8 mouse cellular contexts compared by ENCODE assay signal in the genomic region with DNA sequence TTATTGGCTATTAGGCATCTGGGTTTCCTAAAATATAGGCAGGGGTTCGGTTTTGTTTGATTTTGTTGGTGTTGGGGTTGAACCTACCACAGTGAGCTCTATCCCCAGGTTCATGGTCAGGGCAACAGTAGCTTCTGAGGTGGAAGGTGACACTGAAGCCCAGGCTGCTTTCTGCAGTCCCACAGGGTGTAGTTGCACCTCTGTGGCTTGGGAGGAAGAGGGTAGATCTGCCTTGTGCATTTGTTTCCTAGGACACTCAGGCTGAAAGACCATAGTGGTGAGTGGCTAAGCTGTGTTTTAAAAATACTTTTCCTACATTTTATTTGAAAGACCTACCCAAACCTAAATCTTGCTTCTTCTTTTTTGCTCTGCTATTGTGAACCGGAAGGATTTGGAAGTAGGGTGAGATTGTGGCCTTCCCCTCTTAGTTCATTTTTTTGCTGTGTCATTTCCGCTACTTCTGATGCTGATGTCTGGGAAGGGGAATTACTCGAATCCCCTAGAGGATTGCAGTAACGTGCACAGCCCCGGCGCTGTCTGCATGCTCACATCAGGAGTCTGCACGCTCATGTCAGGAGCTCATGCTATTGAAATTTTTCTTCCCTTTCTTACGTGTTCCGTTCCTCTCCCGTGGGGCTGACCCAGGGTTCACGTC.
DNase-seq lines count a peak whose midpoint lies in the region; ATAC-seq and TF ChIP-seq lines count a peak whose summit lies in the region.

No protein-coding gene starts in this region.

- TF ChIP-seq EP300 in liver, postnatal 0 days (IDR thresholded peaks at IDR 0.05; ENCODE audit: low read depth) = no peak

- peak overlapping the region; percentile 30; the same call in 1 of the 2 replicates for H3K4me2 ChIP-seq in forebrain, embryonic 14.5 days (ENCODE audit: low read length)
- H3K4me2 ChIP-seq in hindbrain, embryonic 11.5 days (replicated peaks; ENCODE audit: low read depth, low read length) = peak overlapping the region; percentile 9; the same call in 1 of the 2 replicates
- H3K4me2 ChIP-seq in liver, postnatal 0 days (ENCODE audit: low read depth, low read length) = no peak overlapping the region

- peak; percentile 26 for DNase-seq in right cerebral cortex, postnatal 4 days
- no peak for DNase-seq in right cerebral cortex, postnatal 14 days
- peak; percentile 72 for DNase-seq in forebrain, embryonic 14.5 days (ENCODE audit: low spot score)
- DNase-seq in hindbrain, embryonic 11.5 days (ENCODE audit: low spot score) = no peak
- DNase-seq in liver, postnatal 0 days = no peak
- DNase-seq in splenic B cell, adult 2 months (ENCODE audit: low read depth, low spot score) = peak; percentile 1
- DNase-seq in adrenal gland, postnatal 25 days = no peak
- no peak for DNase-seq in adrenal gland, postnatal 14 days

- no peak overlapping the region for H3K4me3 ChIP-seq in forebrain, embryonic 14.5 days (ENCODE audit: low read depth, low read length)
- H3K4me3 ChIP-seq in hindbrain, embryonic 11.5 days (ENCODE audit: low read depth, low read length) = no peak overlapping the region
- H3K4me3 ChIP-seq in liver, postnatal 0 days (ENCODE audit: low read depth, low read length) = no peak overlapping the region

- peaks cover 22% of the 10 kb centered on the region for H3K4me1 ChIP-seq in forebrain, embryonic 14.5 days (ENCODE audit: control insufficient read depth, insufficient read depth, low read length)
- 0 out of 2 replicates have a peak, but pooled peaks cover 3% of the 10 kb centered on the region for H3K4me1 ChIP-seq in hindbrain, embryonic 11.5 days (replicated peaks; ENCODE audit: control insufficient read depth, insufficient read depth, low read length)
- no peaks in the 10 kb centered on the region for H3K4me1 ChIP-seq in liver, postnatal 0 days (ENCODE audit: insufficient read depth)

- no peaks in the 10 kb centered on the region for H3K36me3 ChIP-seq in forebrain, embryonic 14.5 days (ENCODE audit: control insufficient read depth, insufficient read depth, low read length)
- no peaks in the 10 kb centered on the region for H3K36me3 ChIP-seq in hindbrain, embryonic 11.5 days (ENCODE audit: control insufficient read depth, insufficient read depth, low read length)
- H3K36me3 ChIP-seq in liver, postnatal 0 days (replicated peaks; ENCODE audit: insufficient read depth, low read length) = no peaks in the 10 kb centered on the region
- H3K36me3 ChIP-seq in splenic B cell, adult 2 months (ENCODE audit: control insufficient read depth, insufficient read depth, low read length, poor library complexity, severe bottlenecking) = no peaks in the 10 kb centered on the region

- 31% methylated on average over 12 of the region's 12 CpGs for whole genome bisulfite sequencing in forebrain, embryonic 14.5 days
- WGBS in hindbrain, embryonic 11.5 days = 33% methylated on average over 12 of the region's 12 CpGs
- WGBS in liver, postnatal 0 days (ENCODE audit: insufficient replicate concordance) = 15% methylated on average over 12 of the region's 12 CpGs

- no peak for TF ChIP-seq CTCF in liver, postnatal 0 days (IDR thresholded peaks at IDR 0.05; ENCODE audit: low read depth)

- H3K27ac ChIP-seq in forebrain, embryonic 14.5 days (ENCODE audit: low read depth, low read length) = peak overlapping the region; percentile 46; the same call in 1 of the 2 replicates
- H3K27ac ChIP-seq in hindbrain, embryonic 11.5 days (ENCODE audit: low read depth, low read length) = peak overlapping the region; percentile 75
- peak overlapping the region; percentile 5; the same call in 1 of the 2 replicates for H3K27ac ChIP-seq in liver, postnatal 0 days (ENCODE audit: low read depth)

- H3K9me3 ChIP-seq in forebrain, embryonic 14.5 days (replicated peaks; ENCODE audit: control insufficient read depth, low read length) = no peaks in the 10 kb centered on the region
- no peaks in the 10 kb centered on the region for H3K9me3 ChIP-seq in hindbrain, embryonic 11.5 days (ENCODE audit: control insufficient read depth, low read length)
- no peaks in the 10 kb centered on the region for H3K9me3 ChIP-seq in liver, postnatal 0 days (ENCODE audit: low read length)

- H3K9ac ChIP-seq in forebrain, embryonic 14.5 days (ENCODE audit: low read length) = peak overlapping the region; percentile 14; the same call in 1 of the 2 replicates
- H3K9ac ChIP-seq in hindbrain, embryonic 11.5 days (ENCODE audit: low read depth, low read length) = no peak overlapping the region; the same call in 1 of the 2 replicates
- H3K9ac ChIP-seq in liver, postnatal 0 days (replicated peaks) = no peak overlapping the region

- ATAC-seq in forebrain, embryonic 14.5 days = peak; percentile 68
- peak; percentile 91 for ATAC-seq in hindbrain, embryonic 11.5 days (ENCODE audit: low FRiP score)
- ATAC-seq in liver, postnatal 0 days = peak; percentile 53; the same call in 1 of the 2 replicates

- no peaks in the 10 kb centered on the region for H3K27me3 ChIP-seq in forebrain, embryonic 14.5 days (replicated peaks; ENCODE audit: control insufficient read depth, insufficient read depth, low read length)
- H3K27me3 ChIP-seq in hindbrain, embryonic 11.5 days (ENCODE audit: control insufficient read depth, insufficient read depth, low read length) = no peaks in the 10 kb centered on the region
- H3K27me3 ChIP-seq in liver, postnatal 0 days (ENCODE audit: insufficient read depth, low read length) = no peaks in the 10 kb centered on the region
- H3K27me3 ChIP-seq in splenic B cell, adult 2 months (ENCODE audit: control insufficient read depth, insufficient read depth, low read length, poor library complexity, severe bottlenecking) = no peaks in the 10 kb centered on the region

Comparison
In these comparisons a context has a peak if more than half of its experiments do, and no peak if none do; other contexts are left out.
1. DNase-seq: peak in right cerebral cortex, postnatal 4 days (single experiment), forebrain, embryonic 14.5 days (single experiment) and splenic B cell, adult 2 months (single experiment); none in right cerebral cortex, postnatal 14 days (single experiment), hindbrain, embryonic 11.5 days (single experiment), liver, postnatal 0 days (single experiment), adrenal gland, postnatal 25 days (single experiment) and adrenal gland, postnatal 14 days (single experiment).
2. H3K27ac ChIP-seq: peak in every context shown above with its lines; median percentile 75 in hindbrain, embryonic 11.5 days; 46 in forebrain, embryonic 14.5 days; 5 in liver, postnatal 0 days.
3. Peak in every context shown above with its lines, with median percentiles within 50 percentile points of each other: ATAC-seq.